22 mouse cellular contexts compared by ENCODE assay signal in the genomic region with DNA sequence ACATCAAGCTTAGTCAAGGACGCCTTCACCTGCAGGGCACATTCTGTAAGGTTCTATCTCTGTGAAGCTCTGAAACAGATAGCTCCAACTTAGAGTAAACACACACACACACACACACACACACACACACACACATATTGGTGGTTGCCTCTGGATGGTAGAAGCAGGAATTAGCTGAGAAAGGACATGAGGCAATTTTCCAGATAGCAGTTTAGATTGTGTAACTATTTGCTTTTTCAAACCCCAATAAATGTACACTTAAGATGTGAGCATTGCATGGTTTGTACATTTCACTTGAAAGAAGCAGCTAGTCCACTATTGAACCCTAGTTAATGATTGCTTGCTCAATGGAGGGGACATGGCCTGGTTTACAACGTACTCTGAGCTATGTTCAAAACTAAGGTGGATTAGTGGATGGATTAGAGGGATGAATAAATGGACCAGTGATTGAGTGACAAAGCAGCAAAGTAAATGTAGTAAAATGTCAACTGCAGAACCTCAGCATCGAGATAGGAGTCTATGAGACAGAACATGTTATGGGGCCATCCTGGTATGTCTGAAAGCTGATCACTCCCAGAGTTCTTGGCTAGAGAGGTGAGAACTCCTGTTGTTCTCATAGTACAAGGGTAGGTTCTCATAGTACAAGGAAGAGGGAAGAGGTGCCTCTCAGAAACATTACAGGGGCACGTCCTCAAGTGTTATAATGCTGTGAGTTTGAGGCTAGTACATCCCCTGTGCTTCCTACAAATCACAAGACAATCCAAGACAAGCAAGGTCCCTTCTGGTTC. TPM values are rescaled to one million over a fixed set of nuclear protein-coding genes. Genes with fewer than 3 reads are reported as not detected.
A peak's percentile ranks its signal among the peaks of the same experiment; 100 is the strongest.
DNase-seq lines count a peak whose midpoint lies in the region; ATAC-seq and TF ChIP-seq lines count a peak whose summit lies in the region.
"Had no signal": no experiment of that assay in that cellular context is flagged by ENCODE, and none has a peak within 500 bp of the region (broad histone marks: within the 10 kb centered on the region; RNA-seq: fewer than 3 reads in every experiment).

No protein-coding gene starts in this region.

- no peak overlapping the region for H3K4me3 ChIP-seq in kidney, embryonic 16.5 days (ENCODE audit: low read length)
- H3K4me3 ChIP-seq in intestine, embryonic 14.5 days (ENCODE audit: low read depth, low read length), result no peak overlapping the region
- no peak overlapping the region for H3K4me3 ChIP-seq in liver, embryonic 15.5 days (replicated peaks)
- no peak overlapping the region for H3K4me3 ChIP-seq in stomach, postnatal 0 days (ENCODE audit: low read depth, low read length)
- H3K4me3 ChIP-seq: embryonic facial prominence, embryonic 15.5 days; heart, embryonic 12.5 days; limb, embryonic 15.5 days; midbrain, embryonic 15.5 days; neural tube, embryonic 15.5 days had no signal

- TF ChIP-seq CTCF in stomach, postnatal 0 days (IDR thresholded peaks at IDR 0.05; ENCODE audit: low read depth), result no peak

- peaks cover 3% of the 10 kb centered on the region; the same call in 1 of the 2 replicates for H3K9me3 ChIP-seq in kidney, embryonic 16.5 days (ENCODE audit: low read length)
- H3K9me3 ChIP-seq in intestine, embryonic 14.5 days (ENCODE audit: control insufficient read depth, low read length), result 0 out of 2 replicates have a peak, but pooled peaks cover 3% of the 10 kb centered on the region
- no peaks in the 10 kb centered on the region for H3K9me3 ChIP-seq in liver, embryonic 15.5 days (replicated peaks)
- no peaks in the 10 kb centered on the region for H3K9me3 ChIP-seq in stomach, postnatal 0 days (ENCODE audit: control insufficient read depth, low read length)
- H3K9me3 ChIP-seq: limb, embryonic 15.5 days; midbrain, embryonic 15.5 days; neural tube, embryonic 15.5 days had no signal

- ATAC-seq in kidney, embryonic 16.5 days (ENCODE audit: low FRiP score, low TSS enrichment), result no peak
- peak; percentile 89 for ATAC-seq in intestine, embryonic 14.5 days (replicated peaks; ENCODE audit: low FRiP score, low TSS enrichment, low read depth)
- peak; percentile 74 for ATAC-seq in liver, embryonic 15.5 days (ENCODE audit: insufficient read depth)
- 0 out of 2 replicates have a peak, but pooled peaks have one; percentile 55 for ATAC-seq in stomach, postnatal 0 days (ENCODE audit: low FRiP score, low TSS enrichment)
- ATAC-seq: forebrain, embryonic 16.5 days; midbrain, embryonic 15.5 days had no signal

- no peak overlapping the region for H3K4me2 ChIP-seq in kidney, embryonic 16.5 days (replicated peaks; ENCODE audit: low read depth, low read length)
- no peak overlapping the region for H3K4me2 ChIP-seq in intestine, embryonic 14.5 days (ENCODE audit: low read length)
- H3K4me2 ChIP-seq in liver, embryonic 15.5 days, result no peak overlapping the region
- no peak overlapping the region for H3K4me2 ChIP-seq in stomach, postnatal 0 days (replicated peaks; ENCODE audit: low read depth)
- H3K4me2 ChIP-seq: embryonic facial prominence, embryonic 15.5 days; heart, embryonic 12.5 days; hindbrain, embryonic 14.5 days; limb, embryonic 15.5 days; midbrain, embryonic 15.5 days; neural tube, embryonic 15.5 days had no signal

- WGBS in kidney, embryonic 16.5 days, result 72% methylated on average over 4 of the region's 4 CpGs
- WGBS in intestine, embryonic 14.5 days, result 73% methylated on average over 4 of the region's 4 CpGs
- WGBS in liver, embryonic 15.5 days (ENCODE audit: insufficient replicate concordance), result 51% methylated on average over 4 of the region's 4 CpGs
- WGBS in stomach, postnatal 0 days, result 47% methylated on average over 4 of the region's 4 CpGs

- DNase-seq in kidney, adult 9 months, result no peak
- DNase-seq in intestine, embryonic 14.5 days (ENCODE audit: low spot score), result peak; percentile 51
- no peak for DNase-seq in stomach, postnatal 0 days (ENCODE audit: low spot score)
- no peak for DNase-seq in left cerebral cortex, adult 9 months (ENCODE audit: low spot score in 2 of 2)
- no peak for DNase-seq in cerebellum, postnatal 10 days
- DNase-seq: B cell, adult 2 months; cerebellum, adult 18-20 months; cerebellum, postnatal 36 days; gastrocnemius, postnatal 25 days; heart, postnatal 36 days; right cerebral cortex, postnatal 14 days; spleen, adult 18-20 months; thymus, postnatal 25 days had no signal

- no peaks in the 10 kb centered on the region for H3K27me3 ChIP-seq in kidney, embryonic 16.5 days (ENCODE audit: insufficient read depth, low read length)
- no peaks in the 10 kb centered on the region for H3K27me3 ChIP-seq in intestine, embryonic 14.5 days (replicated peaks; ENCODE audit: control insufficient read depth, insufficient read depth, low read length)
- no peaks in the 10 kb centered on the region for H3K27me3 ChIP-seq in liver, embryonic 15.5 days
- no peaks in the 10 kb centered on the region for H3K27me3 ChIP-seq in stomach, postnatal 0 days (ENCODE audit: control insufficient read depth, insufficient read depth, low read length)
- H3K27me3 ChIP-seq: embryonic facial prominence, embryonic 15.5 days; heart, embryonic 12.5 days; limb, embryonic 15.5 days; midbrain, embryonic 15.5 days; neural tube, embryonic 15.5 days had no signal

- no peak overlapping the region for H3K9ac ChIP-seq in kidney, embryonic 16.5 days (replicated peaks; ENCODE audit: low read length)
- H3K9ac ChIP-seq in intestine, embryonic 14.5 days (ENCODE audit: low read length), result no peak overlapping the region
- no peak overlapping the region for H3K9ac ChIP-seq in liver, embryonic 15.5 days
- H3K9ac ChIP-seq in stomach, postnatal 0 days (ENCODE audit: low read length), result no peak overlapping the region
- H3K9ac ChIP-seq: embryonic facial prominence, embryonic 15.5 days; heart, embryonic 12.5 days; hindbrain, embryonic 14.5 days; limb, embryonic 15.5 days; midbrain, embryonic 15.5 days; neural tube, embryonic 15.5 days had no signal

- H3K4me1 ChIP-seq in kidney, embryonic 16.5 days (ENCODE audit: insufficient read depth, low read length), result peaks cover 8% of the 10 kb centered on the region
- no peaks in the 10 kb centered on the region for H3K4me1 ChIP-seq in intestine, embryonic 14.5 days (replicated peaks; ENCODE audit: control insufficient read depth, insufficient read depth, low read length)
- no peaks in the 10 kb centered on the region for H3K4me1 ChIP-seq in liver, embryonic 15.5 days (replicated peaks)
- H3K4me1 ChIP-seq in stomach, postnatal 0 days (replicated peaks; ENCODE audit: control insufficient read depth, insufficient read depth), result no peaks in the 10 kb centered on the region

- TF ChIP-seq EP300 in stomach, postnatal 0 days (optimal IDR thresholded peaks at IDR 0.05), result no peak

- peak overlapping the region; percentile 48; the same call in 1 of the 2 replicates for H3K27ac ChIP-seq in kidney, embryonic 16.5 days (ENCODE audit: low read length)
- peak overlapping the region; percentile 10; the same call in 1 of the 2 replicates for H3K27ac ChIP-seq in intestine, embryonic 14.5 days (ENCODE audit: low read depth)
- H3K27ac ChIP-seq in liver, embryonic 15.5 days (replicated peaks), result no peak overlapping the region
- H3K27ac ChIP-seq in stomach, postnatal 0 days (replicated peaks), result no peak overlapping the region
- H3K27ac ChIP-seq: embryonic facial prominence, embryonic 15.5 days; hindbrain, embryonic 14.5 days; limb, embryonic 15.5 days; midbrain, embryonic 15.5 days; neural tube, embryonic 15.5 days had no signal

- no peaks in the 10 kb centered on the region for H3K36me3 ChIP-seq in kidney, embryonic 16.5 days (ENCODE audit: insufficient read depth, low read length)
- H3K36me3 ChIP-seq in intestine, embryonic 14.5 days (ENCODE audit: control insufficient read depth, insufficient read depth, low read length), result no peaks in the 10 kb centered on the region
- H3K36me3 ChIP-seq in liver, embryonic 15.5 days (replicated peaks), result no peaks in the 10 kb centered on the region
- H3K36me3 ChIP-seq in stomach, postnatal 0 days (ENCODE audit: control insufficient read depth, insufficient read depth, low read length), result no peaks in the 10 kb centered on the region
- H3K36me3 ChIP-seq: embryonic facial prominence, embryonic 15.5 days; heart, embryonic 12.5 days; limb, embryonic 15.5 days; midbrain, embryonic 15.5 days; neural tube, embryonic 15.5 days had no signal

RNA-seq across cellular contexts. Expression of gene Tlr5, which starts 40.3 kb away (rescaled TPM):
- polyA plus RNA-seq in kidney, embryonic 16.5 days (2015; fragmentation: Nextera tagmentation; extraction: Ambion mirVana), result 1.00 and 1.0 TPM in 2 replicates
- 5.7 and 6.8 TPM in 2 replicates for polyA plus RNA-seq in intestine, embryonic 14.5 days (2014; fragmentation: Nextera tagmentation; extraction: Ambion mirVana)
- 0.89 and 1.0 TPM in 2 replicates for polyA plus RNA-seq in liver, embryonic 15.5 days (2015; fragmentation: Nextera tagmentation; extraction: Ambion mirVana)
- 1.2 and 1.4 TPM in 2 replicates for polyA plus RNA-seq in stomach, postnatal 0 days (2015; fragmentation: Nextera tagmentation; extraction: Ambion mirVana)

Comparison
In these comparisons a context has a peak if more than half of its experiments do, and no peak if none do; other contexts are left out.
1. H3K27ac ChIP-seq: peak in kidney, embryonic 16.5 days (single experiment) and intestine, embryonic 14.5 days (single experiment); none in liver, embryonic 15.5 days (single experiment) and stomach, postnatal 0 days (single experiment).